Mouse (Mus musculus): ENCODE measurements around the gene Cd79a.

DNA sequence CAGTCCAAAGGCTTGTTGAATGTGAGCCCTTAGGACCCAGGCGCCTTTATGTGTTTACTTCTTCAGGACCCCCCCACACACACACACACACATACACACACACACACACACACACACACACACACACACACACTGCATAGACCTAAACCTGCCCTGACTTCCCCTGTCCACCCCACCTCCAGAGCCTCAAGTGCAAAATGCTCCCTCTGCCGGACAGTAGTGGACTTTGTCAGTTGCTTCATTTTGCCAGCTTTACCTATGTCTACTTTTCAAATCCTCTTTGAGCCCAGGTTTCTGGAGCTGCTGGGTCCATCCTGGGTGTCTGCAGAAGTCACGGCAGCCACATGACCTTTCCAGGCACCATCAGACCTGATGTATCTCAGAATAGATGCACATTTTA lies 7.8 kb downstream of the Cd79a start:
- peak; percentile 48 for TF ChIP-seq CTCF (IDR thresholded peaks at IDR 0.05; ENCODE audit: low read depth, low read length)
- no peak for TF ChIP-seq GATA1 (IDR thresholded peaks at IDR 0.05; ENCODE audit: borderline replicate concordance, low read length)
- no peak for TF ChIP-seq TAL1 (conservative IDR thresholded peaks at IDR 0.05; ENCODE audit: low read depth, low read length)
